Mouse (Mus musculus): ENCODE data around the gene Myrf. TPM values are rescaled to one million over a fixed set of nuclear protein-coding genes. Genes with fewer than 3 reads are reported as not detected.

Myrf gene
- polyA plus RNA-seq, 1 experiment from 2014 or later, result 6.0 TPM

DNA sequence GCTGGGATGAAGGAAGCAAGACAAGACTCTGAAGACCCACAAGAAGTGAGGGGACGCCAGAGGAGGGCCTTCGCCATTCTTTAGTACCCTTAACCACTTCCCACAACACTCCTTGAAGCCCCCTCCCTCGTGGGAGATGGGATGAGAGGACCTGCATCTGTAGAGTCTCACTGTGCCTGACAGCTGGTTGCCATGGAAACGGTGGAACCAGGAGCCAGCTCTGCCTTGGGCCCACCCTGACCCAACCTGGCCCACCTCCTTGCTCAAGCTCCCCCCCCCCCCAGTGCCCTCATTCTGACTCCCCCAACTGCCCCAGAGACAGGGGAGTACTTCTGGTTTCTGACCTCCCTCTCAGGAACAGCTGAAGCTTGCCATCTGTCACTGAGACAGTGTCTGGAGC is 19.0 kb downstream of the Myrf start:
- 35% methylated on average over 4 of the region's 4 CpGs for WGBS
- no peak overlapping the region for H3K4me3 ChIP-seq (ENCODE audit: low read length)
- H3K27ac ChIP-seq (ENCODE audit: low read length), result no peak overlapping the region
- H3K4me1 ChIP-seq (replicated peaks; ENCODE audit: control insufficient read depth, insufficient read depth, low read length), result peaks cover 19% of the 10 kb centered on the region
- H3K9ac ChIP-seq (ENCODE audit: low read length), result no peak overlapping the region
- H3K36me3 ChIP-seq (ENCODE audit: control insufficient read depth, insufficient read depth, low read length), result no peaks in the 10 kb centered on the region
- no peak for ATAC-seq (ENCODE audit: low read depth)
- H3K4me2 ChIP-seq (ENCODE audit: low read depth, low read length), result no peak overlapping the region
- H3K27me3 ChIP-seq (ENCODE audit: control insufficient read depth, insufficient read depth, low read depth, low read length), result no peaks in the 10 kb centered on the region
- H3K9me3 ChIP-seq (ENCODE audit: control insufficient read depth, low read length), result no peaks in the 10 kb centered on the region

DNA sequence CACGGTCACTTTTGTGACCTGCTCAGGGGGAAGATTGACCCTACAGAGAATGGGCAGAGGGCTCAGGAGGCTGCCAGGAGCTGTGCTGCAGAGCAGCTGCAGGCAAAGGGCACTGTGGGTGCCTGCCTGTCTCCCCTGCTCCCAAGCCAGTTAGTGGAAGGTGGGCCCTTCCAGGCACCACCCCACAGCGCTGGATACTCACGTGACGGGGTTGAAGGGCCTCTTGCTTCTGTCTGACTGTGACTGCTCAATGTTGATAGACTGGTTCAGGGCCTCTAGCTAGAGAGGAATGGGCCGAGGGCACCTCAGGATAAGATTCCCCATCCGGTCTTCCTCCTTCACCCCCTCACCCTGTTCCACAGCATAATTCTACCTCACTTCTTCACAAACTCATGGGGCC is 21.0 kb downstream of the Myrf start:
- H3K9ac ChIP-seq (ENCODE audit: low read length), result peak overlapping the region; percentile 34; the same call in 1 of the 2 replicates
- H3K4me2 ChIP-seq (ENCODE audit: low read depth, low read length), result no peak overlapping the region
- peaks cover 11% of the 10 kb centered on the region; the same call in 1 of the 2 replicates for H3K4me1 ChIP-seq (replicated peaks; ENCODE audit: control insufficient read depth, insufficient read depth, low read length)
- WGBS, result 39% methylated on average over 6 of the region's 6 CpGs
- no peak overlapping the region for H3K4me3 ChIP-seq (ENCODE audit: low read length)
- H3K9me3 ChIP-seq (ENCODE audit: control insufficient read depth, low read length), result no peaks in the 10 kb centered on the region
- peak overlapping the region; percentile 61; the same call in 1 of the 2 replicates for H3K27ac ChIP-seq (ENCODE audit: low read length)
- peak; percentile 79 for ATAC-seq (ENCODE audit: low read depth)
- no peaks in the 10 kb centered on the region for H3K36me3 ChIP-seq (ENCODE audit: control insufficient read depth, insufficient read depth, low read length)
- no peaks in the 10 kb centered on the region for H3K27me3 ChIP-seq (ENCODE audit: control insufficient read depth, insufficient read depth, low read depth, low read length)

DNA sequence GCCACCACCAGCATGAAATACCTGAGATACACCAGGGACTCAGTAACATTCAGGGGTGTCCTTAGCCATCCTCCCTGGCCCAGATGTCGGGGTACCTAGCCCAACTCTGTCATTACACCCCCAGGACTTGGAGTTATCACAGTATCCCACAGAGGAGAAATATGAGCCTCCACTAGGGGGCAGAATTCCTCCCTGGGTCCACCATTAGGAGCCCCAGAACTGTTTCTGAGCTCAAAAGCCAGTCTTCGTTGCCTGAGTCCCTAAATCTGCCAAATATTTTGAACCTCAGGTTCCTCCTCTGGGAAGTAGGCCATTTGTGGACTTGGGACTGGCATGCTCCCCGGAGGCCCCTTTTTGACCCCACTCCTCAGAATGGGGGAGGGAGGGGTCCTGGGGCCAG is 21.4 kb downstream of the Myrf start:
- Histone ChIP-seq H3K9me3 (ENCODE audit: control insufficient read depth, low read length) (no peaks in the 10 kb centered on the region), H3K4me1 (replicated peaks; ENCODE audit: control insufficient read depth, insufficient read depth, low read length) (peaks cover 11% of the 10 kb centered on the region; the same call in 1 of the 2 replicates), H3K27ac (ENCODE audit: low read length) (peak overlapping the region; percentile 61; the same call in 1 of the 2 replicates), H3K36me3 (ENCODE audit: control insufficient read depth, insufficient read depth, low read length) (no peaks in the 10 kb centered on the region; the same call in 1 of the 2 replicates), H3K27me3 (ENCODE audit: control insufficient read depth, insufficient read depth, low read depth, low read length) (no peaks in the 10 kb centered on the region), H3K4me2 (ENCODE audit: low read depth, low read length) (no peak overlapping the region), H3K4me3 (ENCODE audit: low read length) (no peak overlapping the region), H3K9ac (ENCODE audit: low read length) (peak overlapping the region; percentile 34; the same call in 1 of the 2 replicates)
- peak; percentile 50; the same call in 1 of the 2 replicates for ATAC-seq (ENCODE audit: low read depth)
- 28% methylated on average over 3 of the region's 3 CpGs for WGBS

DNA sequence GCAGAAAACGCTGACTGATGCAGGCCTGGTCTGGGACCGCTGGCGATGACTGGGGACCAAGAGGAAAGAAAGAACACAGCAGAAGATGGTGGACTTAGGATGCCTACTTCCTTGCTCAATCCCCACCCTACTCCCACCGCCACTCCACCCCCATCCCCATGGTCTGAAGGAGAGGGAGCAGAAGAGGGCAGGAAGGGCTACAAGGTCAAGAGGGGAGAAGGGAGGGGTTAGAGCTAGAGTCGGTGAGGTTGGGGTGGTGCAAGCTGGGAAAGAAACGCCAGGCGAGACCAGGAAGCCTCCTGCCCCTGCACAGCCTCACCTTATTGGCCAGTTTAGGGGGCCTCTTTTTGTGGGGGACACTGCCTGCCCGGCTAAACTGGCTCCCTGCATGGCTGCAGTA is 24.4 kb downstream of the Myrf start:
- Histone ChIP-seq H3K27me3 (ENCODE audit: control insufficient read depth, insufficient read depth, low read depth, low read length) (no peaks in the 10 kb centered on the region), H3K9ac (ENCODE audit: low read length) (no peak overlapping the region), H3K9me3 (ENCODE audit: control insufficient read depth, low read length) (no peaks in the 10 kb centered on the region), H3K4me1 (replicated peaks; ENCODE audit: control insufficient read depth, insufficient read depth, low read length) (peaks cover 4% of the 10 kb centered on the region; the same call in 1 of the 2 replicates), H3K36me3 (ENCODE audit: control insufficient read depth, insufficient read depth, low read length) (no peaks in the 10 kb centered on the region; the same call in none of the 2 replicates), H3K27ac (ENCODE audit: low read length) (no peak overlapping the region), H3K4me3 (ENCODE audit: low read length) (no peak overlapping the region), H3K4me2 (ENCODE audit: low read depth, low read length) (no peak overlapping the region)
- 64% methylated on average over 8 of the region's 8 CpGs for WGBS
- ATAC-seq (ENCODE audit: low read depth), result no peak

DNA sequence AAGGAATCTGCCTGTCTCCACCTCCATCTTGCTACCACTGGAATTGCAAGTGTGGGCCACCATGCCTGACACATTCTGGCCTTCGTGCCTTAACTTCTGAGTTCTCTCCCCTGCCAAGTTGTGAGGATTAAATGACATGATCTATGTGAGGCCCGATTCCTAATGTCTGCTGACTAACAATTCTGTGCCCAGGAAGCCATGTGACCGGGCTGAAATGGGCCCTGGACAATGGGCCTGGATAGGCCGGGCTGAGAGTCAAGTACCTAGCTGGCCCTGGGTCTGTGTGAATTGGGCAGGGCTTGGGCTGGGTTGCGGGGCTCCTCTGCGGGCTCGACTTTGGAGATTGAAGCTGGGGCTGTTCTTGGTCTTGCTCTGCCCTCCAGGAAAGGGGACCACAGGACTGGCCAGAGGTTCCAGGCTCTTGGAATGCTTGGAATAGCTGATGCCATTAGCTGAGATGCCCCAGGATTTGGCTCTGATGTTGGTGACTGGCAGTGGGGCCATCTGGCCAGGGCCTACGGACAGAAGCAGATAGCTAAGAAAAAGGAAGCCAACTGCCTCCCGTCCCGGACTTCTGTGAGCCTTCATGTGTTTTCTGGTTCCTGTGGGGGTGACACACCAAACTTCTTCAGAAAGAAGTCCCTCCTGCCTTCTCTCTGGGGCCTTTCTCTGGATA is 26.6 kb downstream of the Myrf start:
- no peak for ATAC-seq (ENCODE audit: low read depth)
- Histone ChIP-seq H3K4me2 (ENCODE audit: low read depth, low read length) (no peak overlapping the region), H3K27me3 (ENCODE audit: control insufficient read depth, insufficient read depth, low read depth, low read length) (no peaks in the 10 kb centered on the region), H3K27ac (ENCODE audit: low read length) (no peak overlapping the region), H3K9ac (ENCODE audit: low read length) (no peak overlapping the region), H3K9me3 (ENCODE audit: control insufficient read depth, low read length) (no peaks in the 10 kb centered on the region), H3K36me3 (ENCODE audit: control insufficient read depth, insufficient read depth, low read length) (peaks cover 9% of the 10 kb centered on the region), H3K4me3 (ENCODE audit: low read length) (no peak overlapping the region), H3K4me1 (replicated peaks; ENCODE audit: control insufficient read depth, insufficient read depth, low read length) (no peaks in the 10 kb centered on the region)
- WGBS, result 86% methylated on average over 10 of the region's 10 CpGs

DNA sequence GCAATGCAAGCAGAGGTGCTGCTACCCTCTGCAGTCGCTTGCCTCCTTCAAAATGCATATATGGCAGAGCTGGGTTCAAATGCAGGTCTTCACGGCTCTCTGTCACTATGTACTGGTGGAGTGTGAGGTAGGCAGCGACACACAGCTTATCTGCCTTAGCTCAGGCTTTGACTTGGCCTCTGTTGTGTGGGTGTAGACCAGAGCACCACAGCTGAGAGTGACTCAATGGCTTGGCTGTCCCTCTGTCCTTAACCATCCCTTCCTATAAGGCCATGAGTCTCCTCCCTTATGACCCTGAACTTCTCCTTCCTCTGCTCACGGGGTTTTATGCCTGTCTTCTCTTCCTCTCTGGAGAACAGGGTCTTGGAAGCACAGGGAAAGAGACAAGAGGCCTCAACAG is 29.7 kb downstream of the Myrf start:
- H3K27ac ChIP-seq (ENCODE audit: low read length), result no peak overlapping the region
- H3K9me3 ChIP-seq (ENCODE audit: control insufficient read depth, low read length), result no peaks in the 10 kb centered on the region
- no peak overlapping the region for H3K4me3 ChIP-seq (ENCODE audit: low read length)
- H3K27me3 ChIP-seq (ENCODE audit: control insufficient read depth, insufficient read depth, low read depth, low read length), result no peaks in the 10 kb centered on the region
- no peak for ATAC-seq (ENCODE audit: low read depth)
- H3K4me1 ChIP-seq (replicated peaks; ENCODE audit: control insufficient read depth, insufficient read depth, low read length), result no peaks in the 10 kb centered on the region
- 70% methylated on average over 4 of the region's 4 CpGs for WGBS
- H3K36me3 ChIP-seq (ENCODE audit: control insufficient read depth, insufficient read depth, low read length), result peaks cover 16% of the 10 kb centered on the region
- H3K4me2 ChIP-seq (ENCODE audit: low read depth, low read length), result no peak overlapping the region
- H3K9ac ChIP-seq (ENCODE audit: low read length), result no peak overlapping the region

DNA sequence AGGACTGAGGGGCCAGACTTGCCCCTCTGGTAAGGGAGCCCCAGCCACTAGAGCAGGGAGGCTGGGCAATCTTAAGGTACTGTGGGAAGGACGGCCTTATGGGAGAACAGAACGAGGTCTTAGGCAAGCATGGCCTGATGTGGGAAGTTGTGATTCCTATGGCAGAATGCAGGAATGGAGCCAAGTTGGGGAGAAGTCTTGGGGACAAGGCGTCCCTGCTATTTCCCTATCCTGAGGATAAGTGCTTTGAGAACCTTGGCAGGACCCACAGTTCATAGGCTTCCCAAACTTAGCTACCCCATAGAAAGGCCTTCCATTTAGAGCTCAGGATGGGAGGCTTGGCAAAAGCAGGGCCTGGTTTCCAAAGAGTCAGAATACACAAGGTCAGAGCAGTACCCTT is 31.7 kb downstream of the Myrf start:
- Histone ChIP-seq H3K27me3 (ENCODE audit: control insufficient read depth, insufficient read depth, low read depth, low read length) (no peaks in the 10 kb centered on the region), H3K36me3 (ENCODE audit: control insufficient read depth, insufficient read depth, low read length) (peaks cover 16% of the 10 kb centered on the region), H3K4me1 (replicated peaks; ENCODE audit: control insufficient read depth, insufficient read depth, low read length) (peaks cover 6% of the 10 kb centered on the region; the same call in 1 of the 2 replicates), H3K9ac (ENCODE audit: low read length) (no peak overlapping the region), H3K4me2 (ENCODE audit: low read depth, low read length) (no peak overlapping the region), H3K4me3 (ENCODE audit: low read length) (no peak overlapping the region), H3K27ac (ENCODE audit: low read length) (no peak overlapping the region), H3K9me3 (ENCODE audit: control insufficient read depth, low read length) (no peaks in the 10 kb centered on the region)
- 72% methylated on average over 3 of the region's 3 CpGs for WGBS
- ATAC-seq (ENCODE audit: low read depth), result no peak

DNA sequence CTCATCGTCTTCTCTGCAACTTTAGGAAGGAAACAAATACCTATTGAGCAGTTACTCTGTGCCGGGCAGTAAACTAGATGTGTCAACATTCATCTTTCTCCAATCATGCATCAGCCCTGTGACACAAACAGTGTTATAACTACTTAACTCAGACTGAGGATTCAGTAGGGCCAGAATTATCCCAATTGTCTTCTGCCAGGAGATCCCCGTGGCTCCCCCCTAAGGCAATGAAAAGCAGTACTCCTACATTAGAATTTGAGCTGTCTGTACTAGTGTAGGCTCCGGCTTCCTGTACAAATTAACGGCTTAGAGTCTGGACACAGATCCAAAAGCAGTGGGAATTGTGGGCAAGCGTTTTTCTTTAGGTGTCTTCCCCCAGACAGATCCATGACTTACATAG is 35.5 kb downstream of the Myrf start:
- no peak for ATAC-seq (ENCODE audit: low read depth)
- 57% methylated on average over 6 of the region's 6 CpGs for WGBS

DNA sequence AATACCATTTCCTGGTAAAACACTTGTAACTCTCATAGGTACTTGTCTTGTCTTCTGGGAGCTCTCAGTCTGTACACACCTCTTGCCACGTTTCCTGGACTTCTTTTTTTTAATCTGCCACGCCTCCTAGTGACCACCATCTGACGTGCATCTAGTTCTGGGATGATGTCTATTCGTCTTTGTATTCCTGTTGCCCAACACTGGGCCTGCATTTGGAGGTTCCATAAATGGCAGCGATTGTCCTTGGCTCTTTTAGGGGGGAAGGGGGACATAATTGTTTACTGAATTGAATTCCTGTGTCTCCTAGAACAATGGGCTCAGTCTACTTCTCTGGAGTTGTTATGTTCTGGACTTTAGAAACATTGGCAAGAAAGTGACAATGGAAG is 35.9 kb downstream of the Myrf start:
- Histone ChIP-seq H3K27ac (ENCODE audit: low read length) (peak overlapping the region; percentile 79), H3K4me3 (ENCODE audit: low read length) (peak overlapping the region; percentile 72), H3K36me3 (ENCODE audit: control insufficient read depth, insufficient read depth, low read length) (peaks cover 28% of the 10 kb centered on the region), H3K27me3 (ENCODE audit: control insufficient read depth, insufficient read depth, low read depth, low read length) (no peaks in the 10 kb centered on the region), H3K9me3 (ENCODE audit: control insufficient read depth, low read length) (no peaks in the 10 kb centered on the region), H3K4me1 (replicated peaks; ENCODE audit: control insufficient read depth, insufficient read depth, low read length) (peaks cover 13% of the 10 kb centered on the region), H3K9ac (ENCODE audit: low read length) (peak overlapping the region; percentile 80), H3K4me2 (ENCODE audit: low read depth, low read length) (peak overlapping the region; percentile 76)
- ATAC-seq (ENCODE audit: low read depth), result peak; percentile 64
- 1% methylated on average over 5 of the region's 5 CpGs for WGBS

More for the DNA sequence above, 35.5 kb downstream of the Myrf start:
- Histone ChIP-seq H3K36me3 (ENCODE audit: control insufficient read depth, insufficient read depth, low read length) (peaks cover 26% of the 10 kb centered on the region), H3K4me1 (replicated peaks; ENCODE audit: control insufficient read depth, insufficient read depth, low read length) (peaks cover 13% of the 10 kb centered on the region), H3K9me3 (ENCODE audit: control insufficient read depth, low read length) (no peaks in the 10 kb centered on the region), H3K4me2 (ENCODE audit: low read depth, low read length) (peak overlapping the region; percentile 76), H3K27me3 (ENCODE audit: control insufficient read depth, insufficient read depth, low read depth, low read length) (no peaks in the 10 kb centered on the region), H3K4me3 (ENCODE audit: low read length) (peak overlapping the region; percentile 72; the same call in 1 of the 2 replicates), H3K9ac (ENCODE audit: low read length) (peak overlapping the region; percentile 80), H3K27ac (ENCODE audit: low read length) (peak overlapping the region; percentile 40)

All from lung, embryonic 16.5 days (tissue).